Mouse (Mus musculus): ENCODE measurements around the gene Gatad2a. TPM values are rescaled to one million over a fixed set of nuclear protein-coding genes. Genes with fewer than 3 reads are reported as not detected.
A peak's percentile ranks its signal among the peaks of the same experiment; 100 is the strongest.
"Not testable (repeated sequence)": the region's sequence is repeated elsewhere in the genome, so short reads cannot be mapped to it uniquely, and the experiment has no call there.

Gene Gatad2a
- polyA plus RNA-seq, 1 experiment from 2014 or later: 92.4 TPM

DNA sequence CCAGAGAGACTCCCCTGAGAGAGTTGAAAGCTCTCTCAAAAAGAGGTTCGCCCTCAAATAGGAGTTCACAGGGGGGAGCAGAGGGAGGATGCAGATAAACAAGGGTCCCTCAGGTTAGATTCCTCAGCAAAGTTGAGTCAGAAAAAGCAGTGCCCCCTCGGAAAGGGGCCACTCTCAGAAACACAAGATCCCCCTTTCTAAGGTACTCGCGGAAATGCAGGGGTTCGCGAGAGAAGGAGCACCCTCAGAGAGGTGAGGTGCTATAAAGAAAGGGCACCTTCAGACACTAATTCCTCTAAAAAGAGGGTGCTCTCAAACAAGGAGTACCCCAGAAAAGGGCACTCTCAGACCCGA lies 785 bp downstream of the Gatad2a start:
- DNase-seq: no peak
- Histone ChIP-seq H3K27ac (ENCODE audit: low read depth) (peak overlapping the region; percentile 94), H3K9me3 (ENCODE audit: low read depth, low read length) (no peaks in the 10 kb centered on the region), H3K27me3 (ENCODE audit: insufficient read depth, low read length) (no peaks in the 10 kb centered on the region), H3K9ac (peak overlapping the region; percentile 82), H3K4me2 (peak overlapping the region; percentile 75), H3K4me1 (ENCODE audit: insufficient read depth) (peaks cover 6% of the 10 kb centered on the region), H3K4me3 (ENCODE audit: low read depth, low read length) (peak overlapping the region; percentile 91), H3K36me3 (ENCODE audit: insufficient read depth) (peaks cover 5% of the 10 kb centered on the region; the same call in 1 of the 2 replicates)
- 0% methylated on average over 7 of the region's 7 CpGs for WGBS
- ATAC-seq (ENCODE audit: insufficient read depth): no peak
- TF ChIP-seq CTCF (IDR thresholded peaks at IDR 0.05; ENCODE audit: low read depth): no peak

- DNase-seq; H3K9ac ChIP-seq; H3K27me3 ChIP-seq (ENCODE audit: insufficient read depth, low read length); H3K27ac ChIP-seq (ENCODE audit: low read depth); H3K4me1 ChIP-seq (ENCODE audit: insufficient read depth); H3K4me3 ChIP-seq (ENCODE audit: low read depth, low read length); H3K4me2 ChIP-seq; H3K36me3 ChIP-seq (ENCODE audit: insufficient read depth); H3K9me3 ChIP-seq (ENCODE audit: low read depth, low read length); ATAC-seq (ENCODE audit: insufficient read depth): not testable (repeated sequence)
- WGBS: 97% methylated on average over 7 of the region's 7 CpGs
These were observed 7.2 kb downstream of the Gatad2a start for GRCm38 (mm10) chr8:69988936-69989335.

DNA sequence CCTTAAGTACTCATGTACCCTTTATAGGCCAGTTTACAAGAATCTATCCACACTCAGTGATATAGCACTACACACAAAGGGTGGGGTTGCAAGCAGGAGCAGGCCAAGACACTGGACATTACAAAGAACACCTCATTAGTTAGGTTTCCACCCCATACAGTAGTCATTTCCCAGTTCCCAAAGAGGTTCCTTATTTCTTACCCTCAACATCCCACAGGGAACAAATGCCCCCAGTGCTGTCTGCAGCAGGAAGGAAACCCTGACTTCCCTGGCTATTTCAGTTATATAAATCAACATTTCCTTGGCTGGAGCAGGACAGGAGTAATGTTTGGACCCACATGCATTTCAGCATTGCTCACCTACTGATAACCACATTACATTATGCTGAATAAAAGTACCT lies 8.4 kb downstream of the Gatad2a start:
- no peaks in the 10 kb centered on the region for H3K9me3 ChIP-seq (ENCODE audit: low read depth, low read length)
- peaks cover 5% of the 10 kb centered on the region; the same call in 1 of the 2 replicates for H3K36me3 ChIP-seq (ENCODE audit: insufficient read depth)
- no peaks in the 10 kb centered on the region for H3K27me3 ChIP-seq (ENCODE audit: insufficient read depth, low read length)
- DNase-seq (peak; percentile 17), ATAC-seq (ENCODE audit: insufficient read depth) (no peak)
- H3K4me2 ChIP-seq: no peak overlapping the region
- no peaks in the 10 kb centered on the region for H3K4me1 ChIP-seq (ENCODE audit: insufficient read depth)
- no peak overlapping the region for H3K4me3 ChIP-seq (ENCODE audit: low read depth, low read length)
- no peak overlapping the region for H3K27ac ChIP-seq (ENCODE audit: low read depth)
- no peak overlapping the region for H3K9ac ChIP-seq
- TF ChIP-seq CTCF (IDR thresholded peaks at IDR 0.05; ENCODE audit: low read depth): no peak

DNA sequence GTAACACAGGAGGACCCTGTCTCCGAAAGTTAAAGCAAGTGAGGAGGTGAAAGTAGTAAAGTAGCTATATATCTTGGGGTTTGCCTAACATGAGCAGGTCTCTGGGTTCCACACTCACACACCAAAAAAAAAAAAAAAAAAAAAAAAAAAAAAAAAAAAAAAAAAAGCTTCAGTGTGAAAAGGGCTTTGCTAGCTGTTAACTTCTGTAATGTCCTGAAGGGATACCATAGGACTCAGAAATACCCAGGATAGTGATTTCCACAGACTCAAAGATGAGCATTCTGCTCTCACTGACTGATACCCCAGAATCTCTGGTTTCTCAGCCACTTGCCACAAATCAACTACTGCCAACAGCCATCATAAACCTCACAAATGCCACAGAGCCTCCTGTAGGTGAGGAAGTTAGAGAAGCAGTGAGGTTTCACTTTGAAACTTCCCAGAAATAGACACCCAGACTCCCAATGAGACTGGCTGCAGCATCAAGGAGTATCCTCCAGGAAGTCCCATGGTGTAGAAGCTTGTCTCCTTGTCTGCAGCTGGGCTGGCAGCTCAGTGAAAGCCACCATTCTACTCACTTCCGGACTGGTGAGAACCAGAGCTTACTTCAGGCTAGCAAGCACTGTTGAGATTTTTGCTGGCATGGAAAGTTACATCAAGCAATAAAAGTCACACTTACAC lies 11.2 kb downstream of the Gatad2a start:
- Histone ChIP-seq H3K27me3 (ENCODE audit: insufficient read depth, low read length) (no peaks in the 10 kb centered on the region), H3K4me3 (ENCODE audit: low read depth, low read length) (no peak overlapping the region), H3K4me2 (no peak overlapping the region), H3K27ac (ENCODE audit: low read depth) (no peak overlapping the region), H3K36me3 (ENCODE audit: insufficient read depth) (no peaks in the 10 kb centered on the region), H3K9ac (no peak overlapping the region), H3K4me1 (ENCODE audit: insufficient read depth) (no peaks in the 10 kb centered on the region), H3K9me3 (ENCODE audit: low read depth, low read length) (no peaks in the 10 kb centered on the region)
- ATAC-seq (ENCODE audit: insufficient read depth) (no peak), DNase-seq (no peak)
- WGBS: 87% methylated on average over 2 of the region's 2 CpGs
- TF ChIP-seq CTCF (IDR thresholded peaks at IDR 0.05; ENCODE audit: low read depth): no peak

DNA sequence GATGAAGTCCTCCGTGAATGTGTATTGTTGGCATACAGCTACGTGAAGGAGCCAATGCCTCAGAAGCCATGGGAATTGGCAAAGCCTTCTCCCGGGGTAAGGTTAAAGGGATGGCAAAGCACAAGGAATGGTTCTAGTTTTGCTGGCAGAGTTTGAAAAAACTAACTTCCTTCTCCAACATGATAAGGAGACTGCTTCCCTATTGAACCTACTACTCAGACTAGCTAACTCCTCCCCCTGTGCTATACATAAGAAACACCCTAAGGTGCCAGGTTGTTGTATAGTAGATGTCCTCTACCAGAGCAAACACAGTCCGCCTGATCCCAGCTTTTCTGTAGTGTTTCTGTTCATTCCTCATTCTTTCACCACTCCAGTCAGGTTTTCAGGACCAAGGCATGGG lies 17.7 kb downstream of the Gatad2a start:
- H3K9me3 ChIP-seq (ENCODE audit: low read depth, low read length): no peaks in the 10 kb centered on the region
- DNase-seq (no peak), ATAC-seq (ENCODE audit: insufficient read depth) (no peak)
- no peak overlapping the region for H3K27ac ChIP-seq (ENCODE audit: low read depth)
- no peak for TF ChIP-seq CTCF (IDR thresholded peaks at IDR 0.05; ENCODE audit: low read depth)
- no peaks in the 10 kb centered on the region for H3K36me3 ChIP-seq (ENCODE audit: insufficient read depth)
- no peak overlapping the region for H3K9ac ChIP-seq
- H3K27me3 ChIP-seq (ENCODE audit: insufficient read depth, low read length): no peaks in the 10 kb centered on the region
- H3K4me1 ChIP-seq (ENCODE audit: insufficient read depth): no peaks in the 10 kb centered on the region
- H3K4me2 ChIP-seq: no peak overlapping the region
- 90% methylated on average over 4 of the region's 4 CpGs for WGBS
- H3K4me3 ChIP-seq (ENCODE audit: low read depth, low read length): no peak overlapping the region

GRCm38 (mm10) chr8:69974806-69975205 lies 21.4 kb downstream of the Gatad2a start:
- Histone ChIP-seq H3K9ac (peak overlapping the region; percentile 95), H3K4me3 (ENCODE audit: low read depth, low read length) (peak overlapping the region; percentile 99), H3K36me3 (ENCODE audit: insufficient read depth) (no peaks in the 10 kb centered on the region), H3K4me2 (peak overlapping the region; percentile 89), H3K4me1 (ENCODE audit: insufficient read depth) (peaks cover 18% of the 10 kb centered on the region; the same call in 1 of the 2 replicates), H3K27me3 (ENCODE audit: insufficient read depth, low read length) (no peaks in the 10 kb centered on the region), H3K9me3 (ENCODE audit: low read depth, low read length) (no peaks in the 10 kb centered on the region), H3K27ac (ENCODE audit: low read depth) (peak overlapping the region; percentile 89)
- no peak for ATAC-seq (ENCODE audit: insufficient read depth)
- DNase-seq: no peak
- no peak for TF ChIP-seq CTCF (IDR thresholded peaks at IDR 0.05; ENCODE audit: low read depth)
- WGBS: 35% methylated on average over 5 of the region's 5 CpGs

DNA sequence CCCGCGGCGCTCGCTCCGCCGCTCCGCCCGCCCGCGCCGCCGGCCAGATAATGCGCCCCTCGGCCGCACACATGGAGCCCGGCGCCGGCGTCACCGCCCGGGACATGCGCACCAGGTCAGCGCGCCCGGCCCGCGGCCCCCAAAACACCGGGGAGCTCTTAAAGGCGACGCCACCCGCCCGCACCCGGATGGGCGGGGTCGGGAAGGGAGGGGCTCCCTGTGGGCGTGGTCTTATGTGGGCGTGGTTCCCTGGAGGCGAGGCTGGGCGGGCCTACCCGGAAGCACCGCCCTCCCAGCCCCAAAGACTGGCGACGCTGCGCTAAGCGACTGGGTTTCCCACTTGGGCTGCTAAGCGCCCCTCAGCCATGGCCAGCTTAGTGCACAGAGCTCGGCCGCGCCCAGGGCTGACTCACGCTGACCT lies 22.0 kb downstream of the Gatad2a start:
- peak; percentile 96 for ATAC-seq (ENCODE audit: insufficient read depth)
- Histone ChIP-seq H3K4me3 (ENCODE audit: low read depth, low read length) (peak overlapping the region; percentile 99), H3K9me3 (ENCODE audit: low read depth, low read length) (no peaks in the 10 kb centered on the region), H3K4me1 (ENCODE audit: insufficient read depth) (peaks cover 18% of the 10 kb centered on the region; the same call in 1 of the 2 replicates), H3K9ac (peak overlapping the region; percentile 95), H3K27ac (ENCODE audit: low read depth) (peak overlapping the region; percentile 89), H3K4me2 (peak overlapping the region; percentile 89), H3K27me3 (ENCODE audit: insufficient read depth, low read length) (no peaks in the 10 kb centered on the region), H3K36me3 (ENCODE audit: insufficient read depth) (no peaks in the 10 kb centered on the region)
- TF ChIP-seq CTCF (IDR thresholded peaks at IDR 0.05; ENCODE audit: low read depth): no peak
- under 1% methylated on average over 42 of the region's 50 CpGs for WGBS
- peak; percentile 98 for DNase-seq

Data from lung, embryonic 14.5 days (tissue).